Mouse (Mus musculus) bone marrow, adult 2 months (tissue): ENCODE results near the gene Gm29735. TPM values are rescaled to one million over a fixed set of nuclear protein-coding genes. Genes with fewer than 3 reads are reported as not detected.
"Not testable (repeated sequence)": the region's sequence is repeated elsewhere in the genome, so short reads cannot be mapped to it uniquely, and the experiment has no call there.

Experiments
- H3K27ac ChIP-seq: fragments of 200-500 bp; 2 replicates; pipeline ENCODE4 v1.5.1; 2012; ENCODE audit warnings: low read depth, mild to moderate bottlenecking, control low read depth, inconsistent platforms, low read length; ENCODE audit not compliant: control insufficient read depth, poor library complexity, insufficient read depth
- H3K4me1 ChIP-seq: fragments of 200-500 bp; 2 replicates; pipeline ENCODE4 v1.6.1; 2011; ENCODE audit warnings: low read length; ENCODE audit not compliant: control insufficient read depth, insufficient read depth
- H3K4me3 ChIP-seq: fragments of 200-500 bp; replicated peaks from 2 replicates; pipeline ENCODE3; 2011; ENCODE audit warnings: mild to moderate bottlenecking, low read depth, low read length, control low read depth; ENCODE audit not compliant: control insufficient read depth
- CTCF ChIP-seq: fragments of 200-500 bp; IDR thresholded peaks from 2 replicates; pipeline ENCODE4 v1.5.1; 2011; ENCODE audit warnings: low read length, control low read depth; ENCODE audit not compliant: control insufficient read depth, insufficient read depth
- POLR2A ChIP-seq: fragments of 200-500 bp; IDR thresholded peaks from 2 replicates; pipeline ENCODE4 v1.6.1; 2011; ENCODE audit warnings: low read depth, mild to moderate bottlenecking, control low read depth, low read length, borderline replicate concordance; ENCODE audit not compliant: control insufficient read depth
- WGBS: fragments of 180-500 bp; shearing (Covaris S2); methylation state at CpG from one replicate; pipeline ENCODE4 v1.1.7; 2018; 5-methylcytosine and 5-hydroxymethylcytosine counted together
- polyA plus RNA-seq: library from polyadenylated mRNA; stranded (reverse); fragments of >200 nt; gene quantifications from 2 replicates; pipeline ENCODE4 v1.2.4, GENCODE M21; 2011; ENCODE audit warnings: low replicate concordance; ENCODE audit not compliant: missing spikeins, insufficient read depth, insufficient read length

Gm29735 gene
- polyA plus RNA-seq, 1 experiment, result not detected

DNA sequence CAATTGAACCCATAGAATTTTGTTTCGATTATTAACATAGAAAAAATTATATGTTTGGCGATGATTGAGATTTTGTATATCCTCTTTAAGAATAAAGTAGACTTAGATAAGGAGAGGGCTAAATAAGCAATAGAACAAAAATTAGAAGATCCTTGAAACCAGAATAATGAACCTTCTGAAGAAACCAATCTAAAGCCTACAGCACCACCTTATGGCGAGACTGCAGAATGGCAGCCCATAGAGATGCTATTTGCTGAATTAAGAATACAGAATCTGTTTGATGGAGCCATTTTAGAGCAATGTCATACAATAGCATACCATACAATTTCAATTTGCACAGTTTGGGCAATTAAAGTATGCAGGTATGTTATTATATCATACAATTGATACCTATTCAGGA, 12.9 kb upstream of the Gm29735 start:
- 43% methylated on average over 3 of the region's 3 CpGs for WGBS

DNA sequence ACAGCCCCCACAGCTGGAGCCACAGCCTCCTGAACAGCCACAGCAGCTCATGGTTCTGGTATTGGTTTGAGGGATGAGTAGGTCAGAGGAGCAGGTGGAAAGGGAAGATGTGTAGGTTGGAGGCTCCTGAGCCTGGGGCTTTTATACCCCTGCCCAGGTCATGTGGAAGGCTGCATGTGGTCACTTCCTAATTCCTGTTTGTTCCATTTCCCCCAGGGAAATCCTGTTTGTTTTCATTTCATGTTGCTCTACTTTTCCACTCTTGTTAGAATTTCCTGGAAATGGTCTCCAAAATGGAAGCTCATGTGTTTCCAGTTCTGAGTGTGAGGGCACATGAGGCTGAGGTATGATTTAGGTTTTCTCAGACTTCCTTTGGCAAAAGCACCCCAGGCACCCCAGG, 8.7 kb upstream of the Gm29735 start, which contains the start of gene Gm4553:
TSS of gene Gm4553 (minus strand) at position 101 of the 400 bp plus-strand sequence.
- not testable (repeated sequence) for H3K4me1 ChIP-seq, H3K27ac ChIP-seq, H3K4me3 ChIP-seq

More for the DNA sequence above, 12.9 kb upstream of the Gm29735 start:
- Histone ChIP-seq H3K4me3 (no peak overlapping the region), H3K27ac (no peak overlapping the region), H3K4me1 (no peaks in the 10 kb centered on the region)
- TF ChIP-seq CTCF (no peak), POLR2A (no peak)

DNA sequence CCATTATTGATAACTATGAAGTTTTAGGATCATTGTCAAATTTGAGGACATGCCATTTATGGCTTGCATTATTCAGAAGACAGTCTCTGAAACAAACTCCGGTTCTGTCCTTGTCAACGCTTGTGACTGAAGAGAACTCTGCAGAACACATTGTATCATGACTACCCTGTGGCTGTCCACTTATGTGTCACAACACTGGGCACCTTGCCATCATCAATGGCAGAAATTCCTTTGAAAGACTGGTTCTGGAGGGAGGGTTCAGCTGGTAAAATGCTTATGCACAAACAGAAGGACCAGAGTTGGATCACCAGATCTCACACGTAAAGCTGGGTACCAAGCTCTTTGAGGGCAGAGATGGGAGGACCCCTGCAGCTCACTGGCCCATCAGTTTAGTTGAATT, 2.5 kb upstream of the Gm29735 start:
- WGBS, result 88% methylated on average over 3 of the region's 3 CpGs
- no peaks in the 10 kb centered on the region for H3K4me1 ChIP-seq
- no peak overlapping the region for H3K27ac ChIP-seq
- no peak overlapping the region for H3K4me3 ChIP-seq
- TF ChIP-seq POLR2A (no peak), CTCF (no peak)

GRCm38 (mm10) chr7:142155308-142155707, 1.6 kb downstream of the Gm29735 start:
- no peak overlapping the region for H3K4me3 ChIP-seq
- WGBS, result 2% methylated on average over 1 of the region's 1 CpGs
- H3K4me1 ChIP-seq, result no peaks in the 10 kb centered on the region
- TF ChIP-seq POLR2A (no peak), CTCF (no peak)
- H3K27ac ChIP-seq, result no peak overlapping the region

GRCm38 (mm10) chr7:142152191-142152590, 4.7 kb downstream of the Gm29735 start:
- H3K4me1 ChIP-seq, result no peaks in the 10 kb centered on the region
- H3K27ac ChIP-seq, result no peak overlapping the region
- H3K4me3 ChIP-seq, result no peak overlapping the region
- WGBS, result 76% methylated on average over 4 of the region's 4 CpGs
- TF ChIP-seq POLR2A, result no peak
- no peak for TF ChIP-seq CTCF

GRCm38 (mm10) chr7:142148633-142149032, 8.3 kb downstream of the Gm29735 start:
- Histone ChIP-seq H3K4me3 (no peak overlapping the region), H3K27ac (no peak overlapping the region), H3K4me1 (no peaks in the 10 kb centered on the region)
- TF ChIP-seq POLR2A (no peak), CTCF (no peak)

DNA sequence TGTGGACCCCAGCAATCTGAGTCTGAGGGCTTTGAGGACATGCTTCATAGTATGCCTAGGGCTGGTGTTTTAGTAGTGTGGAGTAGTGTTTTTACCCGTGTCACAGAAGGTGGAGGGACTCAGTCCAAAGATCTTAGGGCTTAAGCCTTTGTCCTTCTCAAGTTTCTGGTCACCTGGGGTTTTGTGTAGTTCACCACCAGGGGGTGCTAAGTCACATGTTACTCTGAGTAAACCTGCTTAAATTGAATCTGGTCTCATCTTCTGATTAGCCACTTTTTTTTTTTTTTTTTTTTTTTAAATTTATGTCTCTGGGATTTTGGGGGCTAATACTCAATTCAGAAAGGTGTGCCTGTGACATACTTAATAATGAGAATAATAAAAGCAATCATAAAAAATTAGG, 10.9 kb downstream of the Gm29735 start:
- no peak overlapping the region for H3K4me3 ChIP-seq
- TF ChIP-seq CTCF (no peak), POLR2A (no peak)
- H3K4me1 ChIP-seq, result no peaks in the 10 kb centered on the region
- 5% methylated on average over 1 of the region's 1 CpGs for WGBS
- no peak overlapping the region for H3K27ac ChIP-seq

DNA sequence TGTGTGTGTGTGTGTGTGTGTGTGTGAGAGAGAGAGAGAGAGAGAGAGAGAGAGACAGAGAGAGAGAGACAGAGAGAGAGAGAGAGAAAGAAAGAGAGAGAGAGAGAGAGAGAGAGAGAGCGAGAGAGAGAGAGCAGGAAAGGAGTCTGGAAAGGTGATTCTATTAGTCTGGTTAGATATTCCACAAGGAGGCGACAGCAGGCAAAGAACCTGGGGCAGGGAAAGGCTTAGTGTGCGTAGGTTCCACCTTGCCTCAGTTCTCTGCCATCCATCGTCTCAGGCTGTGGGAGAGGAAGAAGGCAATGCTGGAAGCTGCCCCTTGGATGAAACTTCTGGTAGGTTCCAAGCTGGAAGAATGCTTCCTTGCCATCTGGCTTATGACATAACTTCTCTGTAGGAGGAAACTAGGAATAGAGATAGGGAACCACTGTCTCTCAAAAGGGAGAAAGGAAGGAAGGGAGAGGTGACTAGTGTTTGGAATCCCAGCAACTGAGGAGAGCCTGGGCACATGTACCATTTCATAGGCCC, 11.4 kb downstream of the Gm29735 start:
- H3K4me1 ChIP-seq, result no peaks in the 10 kb centered on the region
- no peak for TF ChIP-seq CTCF
- no peak for TF ChIP-seq POLR2A
- H3K27ac ChIP-seq, result no peak overlapping the region
- 71% methylated on average over 4 of the region's 4 CpGs for WGBS
- no peak overlapping the region for H3K4me3 ChIP-seq

DNA sequence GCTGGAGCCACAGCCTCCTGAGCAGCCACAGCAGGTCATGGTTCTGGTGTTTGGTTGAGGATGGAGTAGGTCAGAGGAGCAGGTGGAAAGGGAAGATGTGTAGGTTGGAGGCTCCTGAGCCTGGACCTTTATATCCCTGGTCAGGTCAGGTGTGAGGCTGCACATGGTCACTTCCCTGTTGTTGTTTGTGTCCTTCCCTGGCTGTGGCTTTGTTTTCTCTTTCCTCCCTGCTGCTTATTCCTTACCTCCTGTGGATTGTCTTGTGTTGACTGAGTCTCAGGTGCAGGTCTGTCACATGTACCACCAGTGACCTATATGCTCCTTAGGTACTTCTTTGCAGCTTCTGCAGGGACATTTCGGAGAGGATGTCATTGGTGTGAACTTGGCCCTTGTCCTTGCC, 12.4 kb downstream of the Gm29735 start, which contains the start of gene Gm45337:
TSS of gene Gm45337 (minus strand) at position 101 of the 400 bp plus-strand sequence.
- no peaks in the 10 kb centered on the region for H3K4me1 ChIP-seq
- TF ChIP-seq POLR2A, result no peak
- no peak for TF ChIP-seq CTCF
- no peak within 1 kb of the TSS for H3K27ac ChIP-seq
- 62% methylated on average over 1 of the region's 1 CpGs for WGBS
- H3K4me3 ChIP-seq, result no peak within 1 kb of the TSS

- not testable (repeated sequence) for H3K4me1 ChIP-seq, H3K27ac ChIP-seq, H3K4me3 ChIP-seq
- 0% methylated on average over 1 of the region's 1 CpGs for WGBS
Observed at GRCm38 (mm10) chr7:142143506-142144010, 13.4 kb downstream of the Gm29735 start.
